Mouse (Mus musculus): Measurements from ENCODE around the gene Gm7861.
"Not testable (repeated sequence)": the region's sequence is repeated elsewhere in the genome, so short reads cannot be mapped to it uniquely, and the experiment has no call there.

The Gm7861 gene

GRCm38 (mm10) chr8:21594408-21594807, at the start of gene Gm7861:
Gm7861 (minus strand) TSS chr8:21594508.
- DNase-seq, result not testable (repeated sequence)

GRCm38 (mm10) chr8:21617883-21618282, 23.6 kb upstream of the Gm7861 start, which contains the start of gene Defa26:
Defa26 (plus strand) TSS chr8:21618183.
- peak; percentile 63 for DNase-seq

GRCm38 (mm10) chr8:21582706-21583105, 11.6 kb downstream of the Gm7861 start, which contains the start of gene Defa28:
Defa28 (plus strand) TSS chr8:21583006.
- DNase-seq, result not testable (repeated sequence)

- not testable (repeated sequence) for DNase-seq
Measured at GRCm38 (mm10) chr8:21565086-21565485, 29.2 kb downstream of the Gm7861 start, which contains the start of gene Defa37. Defa37 (plus strand) TSS chr8:21565386.
